Mouse (Mus musculus): ENCODE measurements around the gene Scaf11. TPM values are rescaled to one million over a fixed set of nuclear protein-coding genes. Genes with fewer than 3 reads are reported as not detected.

Scaf11 gene
- polyA plus RNA-seq, 1 experiment from 2014 or later = 54.0 TPM

- WGBS = under 1% methylated on average over 66 of the region's 71 CpGs
- H3K9me3 ChIP-seq (ENCODE audit: control insufficient read depth, low read length) = no peaks in the 10 kb centered on the region
- H3K27me3 ChIP-seq (ENCODE audit: control insufficient read depth, insufficient read depth, low read length) = no peaks in the 10 kb centered on the region
- peak overlapping the region; percentile 96 for H3K27ac ChIP-seq (replicated peaks; ENCODE audit: low read depth, low read length)
- H3K9ac ChIP-seq (replicated peaks; ENCODE audit: low read length) = peak overlapping the region; percentile 74
- H3K36me3 ChIP-seq (ENCODE audit: control insufficient read depth, insufficient read depth, low read length) = no peaks in the 10 kb centered on the region
- H3K4me2 ChIP-seq (ENCODE audit: low read length) = peak overlapping the region; percentile 66
- peak overlapping the region; percentile 77 for H3K4me3 ChIP-seq (replicated peaks; ENCODE audit: low read depth, low read length)
- DNase-seq (peak; percentile 68), ATAC-seq (ENCODE audit: low FRiP score, low TSS enrichment) (peak; percentile 40)
- H3K4me1 ChIP-seq (ENCODE audit: control insufficient read depth, insufficient read depth, low read length) = peaks cover 19% of the 10 kb centered on the region; the same call in 1 of the 2 replicates
These were observed 747 bp downstream of the Scaf11 start for GRCm38 (mm10) chr15:96459741-96460450.

- no peaks in the 10 kb centered on the region for H3K9me3 ChIP-seq (ENCODE audit: control insufficient read depth, low read length)
- no peak for ATAC-seq (ENCODE audit: low FRiP score, low TSS enrichment)
- no peak for DNase-seq
- no peak overlapping the region for H3K4me2 ChIP-seq (ENCODE audit: low read length)
- H3K4me1 ChIP-seq (ENCODE audit: control insufficient read depth, insufficient read depth, low read length) = peaks cover 19% of the 10 kb centered on the region; the same call in 1 of the 2 replicates
- no peaks in the 10 kb centered on the region for H3K36me3 ChIP-seq (ENCODE audit: control insufficient read depth, insufficient read depth, low read length)
- no peak overlapping the region for H3K27ac ChIP-seq (replicated peaks; ENCODE audit: low read depth, low read length)
- H3K4me3 ChIP-seq (replicated peaks; ENCODE audit: low read depth, low read length) = no peak overlapping the region
- H3K9ac ChIP-seq (replicated peaks; ENCODE audit: low read length) = no peak overlapping the region
- no peaks in the 10 kb centered on the region for H3K27me3 ChIP-seq (ENCODE audit: control insufficient read depth, insufficient read depth, low read length)
- 97% methylated on average over 3 of the region's 3 CpGs for WGBS
These were observed 2.4 kb downstream of the Scaf11 start for GRCm38 (mm10) chr15:96458273-96458672.

DNA sequence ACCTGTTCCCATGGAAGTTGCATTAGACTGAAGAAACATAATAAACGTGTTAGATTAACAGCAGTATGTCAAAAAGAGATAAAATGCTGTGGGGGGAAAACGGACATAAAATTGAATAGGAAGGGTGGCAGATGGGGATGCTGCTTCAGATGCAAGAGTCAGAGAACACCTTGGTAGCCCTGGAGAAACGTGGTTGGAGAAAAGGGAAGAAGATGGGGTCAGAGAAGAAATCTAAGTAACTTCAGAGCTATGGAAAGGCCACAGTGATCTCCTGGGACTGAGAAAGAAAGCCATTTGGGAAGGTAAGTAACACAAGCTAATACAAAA, 3.3 kb downstream of the Scaf11 start:
- ATAC-seq (ENCODE audit: low FRiP score, low TSS enrichment) = no peak
- Histone ChIP-seq H3K27ac (replicated peaks; ENCODE audit: low read depth, low read length) (no peak overlapping the region), H3K4me3 (replicated peaks; ENCODE audit: low read depth, low read length) (no peak overlapping the region), H3K36me3 (ENCODE audit: control insufficient read depth, insufficient read depth, low read length) (no peaks in the 10 kb centered on the region), H3K27me3 (ENCODE audit: control insufficient read depth, insufficient read depth, low read length) (no peaks in the 10 kb centered on the region), H3K4me2 (ENCODE audit: low read length) (no peak overlapping the region), H3K4me1 (ENCODE audit: control insufficient read depth, insufficient read depth, low read length) (peaks cover 16% of the 10 kb centered on the region; the same call in 1 of the 2 replicates), H3K9ac (replicated peaks; ENCODE audit: low read length) (no peak overlapping the region), H3K9me3 (ENCODE audit: control insufficient read depth, low read length) (no peaks in the 10 kb centered on the region)
- 86% methylated on average over 3 of the region's 3 CpGs for WGBS
- no peak for DNase-seq

DNA sequence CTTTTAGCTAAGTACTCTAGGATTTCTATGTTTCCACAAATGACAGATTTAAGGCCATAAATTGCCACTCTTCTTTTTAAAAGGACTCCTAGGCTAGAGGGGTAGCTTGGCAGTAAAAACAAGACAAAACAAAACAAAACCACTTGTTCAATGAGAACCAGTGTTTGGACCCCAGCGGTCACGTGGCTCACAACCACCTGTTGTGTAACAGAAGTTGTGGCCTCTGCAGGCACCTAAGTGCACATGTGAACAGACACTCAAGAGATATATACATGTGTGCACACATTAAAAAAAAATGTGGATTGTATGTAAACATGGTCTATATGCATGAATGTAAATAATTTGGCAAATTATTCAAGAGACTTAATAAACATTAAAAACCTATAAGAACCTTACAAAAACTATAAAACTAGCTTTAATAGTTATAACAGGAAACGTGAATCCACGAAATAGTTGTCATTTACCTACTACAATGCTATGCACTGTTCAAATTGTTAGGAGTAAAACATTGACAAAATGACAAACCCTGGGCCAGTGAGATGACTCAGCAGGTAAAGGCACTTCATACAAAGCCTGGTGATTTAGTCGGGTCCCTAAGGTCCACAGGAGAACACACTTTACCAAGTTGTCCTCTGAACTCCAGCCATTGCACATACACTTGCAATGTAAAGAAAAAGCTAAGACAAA, 3.8 kb downstream of the Scaf11 start:
- Histone ChIP-seq H3K4me1 (ENCODE audit: control insufficient read depth, insufficient read depth, low read length) (peaks cover 11% of the 10 kb centered on the region; the same call in 1 of the 2 replicates), H3K4me3 (replicated peaks; ENCODE audit: low read depth, low read length) (no peak overlapping the region), H3K9ac (replicated peaks; ENCODE audit: low read length) (no peak overlapping the region), H3K27ac (replicated peaks; ENCODE audit: low read depth, low read length) (no peak overlapping the region), H3K27me3 (ENCODE audit: control insufficient read depth, insufficient read depth, low read length) (no peaks in the 10 kb centered on the region), H3K4me2 (ENCODE audit: low read length) (no peak overlapping the region), H3K36me3 (ENCODE audit: control insufficient read depth, insufficient read depth, low read length) (no peaks in the 10 kb centered on the region), H3K9me3 (ENCODE audit: control insufficient read depth, low read length) (no peaks in the 10 kb centered on the region)
- WGBS = 90% methylated on average over 5 of the region's 5 CpGs
- ATAC-seq (ENCODE audit: low FRiP score, low TSS enrichment) = no peak
- DNase-seq = no peak

GRCm38 (mm10) chr15:96455595-96456214, 4.9 kb downstream of the Scaf11 start:
- Histone ChIP-seq H3K4me2 (ENCODE audit: low read length) (no peak overlapping the region), H3K27ac (replicated peaks; ENCODE audit: low read depth, low read length) (no peak overlapping the region), H3K36me3 (ENCODE audit: control insufficient read depth, insufficient read depth, low read length) (no peaks in the 10 kb centered on the region), H3K4me1 (ENCODE audit: control insufficient read depth, insufficient read depth, low read length) (0 out of 2 replicates have a peak, but pooled peaks cover 7% of the 10 kb centered on the region), H3K9me3 (ENCODE audit: control insufficient read depth, low read length) (no peaks in the 10 kb centered on the region), H3K4me3 (replicated peaks; ENCODE audit: low read depth, low read length) (no peak overlapping the region), H3K27me3 (ENCODE audit: control insufficient read depth, insufficient read depth, low read length) (no peaks in the 10 kb centered on the region), H3K9ac (replicated peaks; ENCODE audit: low read length) (no peak overlapping the region)
- ATAC-seq (ENCODE audit: low FRiP score, low TSS enrichment) (no peak), DNase-seq (no peak)
- 91% methylated on average over 4 of the region's 4 CpGs for WGBS

DNA sequence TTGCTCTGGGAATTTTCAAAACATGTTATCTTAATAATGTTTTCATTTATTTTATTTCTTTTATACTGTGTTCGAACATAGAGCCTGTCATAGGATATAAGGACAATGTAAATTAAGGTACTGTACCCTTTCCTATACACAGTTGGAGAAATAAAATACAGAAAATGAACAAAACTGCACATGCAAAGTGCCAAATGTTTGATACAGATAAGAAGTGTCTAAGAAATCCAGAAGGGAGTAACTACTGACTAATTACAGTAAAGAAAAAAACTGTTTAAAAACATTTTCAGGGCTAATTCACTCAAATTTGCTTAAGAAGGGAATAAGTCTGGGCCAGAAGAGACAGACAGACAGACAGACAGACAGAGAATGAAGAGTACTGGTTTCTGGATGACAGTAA, 7.3 kb downstream of the Scaf11 start:
- Histone ChIP-seq H3K4me2 (ENCODE audit: low read length) (no peak overlapping the region), H3K27ac (replicated peaks; ENCODE audit: low read depth, low read length) (no peak overlapping the region), H3K36me3 (ENCODE audit: control insufficient read depth, insufficient read depth, low read length) (no peaks in the 10 kb centered on the region), H3K9me3 (ENCODE audit: control insufficient read depth, low read length) (no peaks in the 10 kb centered on the region), H3K27me3 (ENCODE audit: control insufficient read depth, insufficient read depth, low read length) (no peaks in the 10 kb centered on the region), H3K9ac (replicated peaks; ENCODE audit: low read length) (no peak overlapping the region), H3K4me3 (replicated peaks; ENCODE audit: low read depth, low read length) (no peak overlapping the region), H3K4me1 (ENCODE audit: control insufficient read depth, insufficient read depth, low read length) (no peaks in the 10 kb centered on the region)
- WGBS = 96% methylated on average over 1 of the region's 1 CpGs
- DNase-seq = no peak
- ATAC-seq (ENCODE audit: low FRiP score, low TSS enrichment) = no peak

GRCm38 (mm10) chr15:96448656-96449299, 11.9 kb downstream of the Scaf11 start:
- Histone ChIP-seq H3K36me3 (ENCODE audit: control insufficient read depth, insufficient read depth, low read length) (0 out of 2 replicates have a peak, but pooled peaks cover 5% of the 10 kb centered on the region), H3K4me1 (ENCODE audit: control insufficient read depth, insufficient read depth, low read length) (no peaks in the 10 kb centered on the region), H3K27me3 (ENCODE audit: control insufficient read depth, insufficient read depth, low read length) (no peaks in the 10 kb centered on the region), H3K27ac (replicated peaks; ENCODE audit: low read depth, low read length) (no peak overlapping the region), H3K4me3 (replicated peaks; ENCODE audit: low read depth, low read length) (no peak overlapping the region), H3K9me3 (ENCODE audit: control insufficient read depth, low read length) (no peaks in the 10 kb centered on the region), H3K4me2 (ENCODE audit: low read length) (no peak overlapping the region), H3K9ac (replicated peaks; ENCODE audit: low read length) (no peak overlapping the region)
- no peak for DNase-seq
- no peak for ATAC-seq (ENCODE audit: low FRiP score, low TSS enrichment)
- WGBS = 94% methylated on average over 7 of the region's 7 CpGs

DNA sequence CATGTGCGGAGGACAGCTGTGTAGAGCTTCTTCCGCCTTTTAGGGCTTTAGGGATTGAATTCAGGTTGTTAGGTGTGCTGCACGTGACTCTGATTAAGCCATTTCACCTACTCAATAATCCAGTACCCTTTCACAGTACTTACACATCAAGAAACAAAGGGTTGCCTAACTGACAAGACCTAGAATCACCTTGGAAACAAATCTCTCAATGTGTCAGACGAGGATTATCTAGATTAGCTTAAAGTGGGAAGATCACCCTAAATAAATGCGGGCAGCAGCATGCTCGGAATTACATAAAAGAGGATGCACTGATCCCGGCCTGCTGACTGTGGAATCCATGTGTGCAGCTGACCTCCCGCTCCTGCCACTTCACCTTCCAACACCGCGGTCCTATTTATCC, 13.9 kb downstream of the Scaf11 start:
- DNase-seq = peak; percentile 14
- WGBS = 40% methylated on average over 10 of the region's 10 CpGs
- no peaks in the 10 kb centered on the region for H3K9me3 ChIP-seq (ENCODE audit: control insufficient read depth, low read length)
- no peaks in the 10 kb centered on the region for H3K4me1 ChIP-seq (ENCODE audit: control insufficient read depth, insufficient read depth, low read length)
- H3K27me3 ChIP-seq (ENCODE audit: control insufficient read depth, insufficient read depth, low read length) = no peaks in the 10 kb centered on the region
- no peak overlapping the region for H3K9ac ChIP-seq (replicated peaks; ENCODE audit: low read length)
- H3K27ac ChIP-seq (replicated peaks; ENCODE audit: low read depth, low read length) = no peak overlapping the region
- no peak overlapping the region for H3K4me3 ChIP-seq (replicated peaks; ENCODE audit: low read depth, low read length)
- no peak for ATAC-seq (ENCODE audit: low FRiP score, low TSS enrichment)
- peaks cover 9% of the 10 kb centered on the region; the same call in 1 of the 2 replicates for H3K36me3 ChIP-seq (ENCODE audit: control insufficient read depth, insufficient read depth, low read length)
- H3K4me2 ChIP-seq (ENCODE audit: low read length) = no peak overlapping the region

Data from midbrain, embryonic 14.5 days (tissue).